Mouse (Mus musculus) E14TG2a.4 (cell line): Measurements from ENCODE around the gene Sdhb.

Source experiments
- H3K27me3 ChIP-seq: 2 replicates; pipeline ENCODE4 v1.6.1; 2014; ENCODE audit warnings: low read length, control low read depth; ENCODE audit not compliant: insufficient read depth
- H3K36me3 ChIP-seq: 2 replicates; pipeline ENCODE4 v1.6.1; 2014; ENCODE audit warnings: low read length, control low read depth; ENCODE audit not compliant: insufficient read depth
- H3K4me1 ChIP-seq: replicated peaks from 2 replicates; pipeline ENCODE4 v1.6.1; 2014; ENCODE audit warnings: low read depth, low read length, control low read depth
- H3K4me3 ChIP-seq: replicated peaks from 2 replicates; pipeline ENCODE4 v1.5.1; 2014; ENCODE audit warnings: mild to moderate bottlenecking, low read length
- H3K9me3 ChIP-seq: 2 replicates; pipeline ENCODE4 v1.6.1; 2014; ENCODE audit warnings: low read length, control low read depth
- CTCF ChIP-seq: conservative IDR thresholded peaks from 2 replicates; pipeline ENCODE4 v1.5.1; 2014; ENCODE audit warnings: low read length
- NANOG ChIP-seq: IDR thresholded peaks from 2 replicates; pipeline ENCODE4 v1.6.1; 2014; ENCODE audit warnings: borderline replicate concordance, low read length, mixed read lengths
- POU5F1 ChIP-seq: IDR thresholded peaks from 2 replicates; pipeline ENCODE4 v1.6.1; 2014; ENCODE audit warnings: low read length, borderline replicate concordance

The Sdhb gene

DNA sequence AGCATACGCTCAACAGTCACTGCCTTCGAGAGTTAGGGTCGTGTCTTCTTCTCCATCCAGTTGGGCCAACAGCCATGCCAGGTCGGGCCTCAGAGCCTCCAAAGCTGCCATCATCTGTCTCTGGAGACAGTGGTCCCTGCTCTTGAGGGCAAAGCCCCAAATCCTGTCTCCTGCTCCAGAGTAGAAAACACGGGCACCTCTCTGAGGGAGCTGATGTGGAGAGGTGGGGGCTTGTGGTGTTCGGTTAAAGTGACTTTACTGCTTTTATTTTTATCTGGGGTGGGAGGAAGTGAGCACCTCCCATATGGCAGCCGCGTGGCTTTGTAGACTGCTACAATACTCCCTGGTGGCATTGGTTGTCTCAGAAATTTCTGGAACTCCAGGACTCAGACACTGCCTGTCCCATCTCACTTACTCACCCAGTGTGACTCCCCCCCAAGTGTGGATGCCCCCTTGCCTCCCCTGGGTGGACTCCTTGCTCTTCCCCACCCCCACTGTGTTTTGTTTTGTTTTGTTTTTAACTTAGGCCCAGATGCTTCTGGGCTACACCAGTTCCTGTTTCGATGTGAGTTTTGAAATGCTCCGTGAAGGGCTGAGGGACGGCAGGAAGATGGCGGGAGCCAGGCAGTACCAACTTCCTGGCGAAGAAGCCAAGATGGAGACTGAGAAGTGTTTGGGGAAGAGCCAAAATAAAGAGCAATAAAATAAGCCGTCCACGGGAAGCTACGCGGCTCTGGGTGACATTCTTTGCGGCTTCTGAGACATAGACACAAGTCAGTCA, 9.0 kb upstream of the Sdhb start:
- Histone ChIP-seq H3K4me3 (no peak overlapping the region), H3K9me3 (no peaks in the 10 kb centered on the region), H3K27me3 (peaks cover 3% of the 10 kb centered on the region; the same call in 1 of the 2 replicates), H3K36me3 (no peaks in the 10 kb centered on the region), H3K4me1 (peaks cover 46% of the 10 kb centered on the region)
- TF ChIP-seq POU5F1 = no peak
- TF ChIP-seq CTCF = no peak
- no peak for TF ChIP-seq NANOG

DNA sequence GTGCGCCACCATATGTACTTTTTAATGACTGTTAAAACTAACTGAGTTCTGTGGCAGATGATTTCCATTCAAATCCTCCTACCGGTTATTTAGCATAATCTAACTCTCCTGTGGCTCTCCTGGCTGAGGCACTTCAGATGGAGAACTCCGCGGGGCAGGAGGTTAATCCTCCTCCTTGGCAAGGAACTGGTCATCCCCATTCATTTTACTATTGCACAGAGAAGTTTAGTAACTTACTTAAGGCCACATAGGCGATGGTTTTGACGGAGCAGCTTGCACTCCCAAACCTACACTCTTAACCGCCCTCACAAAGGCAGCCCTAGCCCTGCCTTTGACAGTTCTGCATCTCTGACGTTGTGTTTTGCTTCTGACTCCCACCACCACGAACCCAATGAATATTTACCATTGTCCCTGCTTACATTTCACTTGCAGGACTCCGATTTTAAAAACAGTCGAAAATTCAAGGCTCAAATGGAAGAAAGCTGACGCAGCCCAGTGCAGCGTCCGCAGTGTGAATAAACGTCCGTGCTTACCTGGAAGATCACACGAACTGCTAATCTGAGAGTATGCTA, 3.8 kb upstream of the Sdhb start:
- Histone ChIP-seq H3K27me3 (no peaks in the 10 kb centered on the region), H3K9me3 (no peaks in the 10 kb centered on the region), H3K4me1 (peaks cover 56% of the 10 kb centered on the region), H3K36me3 (no peaks in the 10 kb centered on the region), H3K4me3 (peak overlapping the region; percentile 69)
- TF ChIP-seq NANOG (no peak), CTCF (no peak), POU5F1 (no peak)

DNA sequence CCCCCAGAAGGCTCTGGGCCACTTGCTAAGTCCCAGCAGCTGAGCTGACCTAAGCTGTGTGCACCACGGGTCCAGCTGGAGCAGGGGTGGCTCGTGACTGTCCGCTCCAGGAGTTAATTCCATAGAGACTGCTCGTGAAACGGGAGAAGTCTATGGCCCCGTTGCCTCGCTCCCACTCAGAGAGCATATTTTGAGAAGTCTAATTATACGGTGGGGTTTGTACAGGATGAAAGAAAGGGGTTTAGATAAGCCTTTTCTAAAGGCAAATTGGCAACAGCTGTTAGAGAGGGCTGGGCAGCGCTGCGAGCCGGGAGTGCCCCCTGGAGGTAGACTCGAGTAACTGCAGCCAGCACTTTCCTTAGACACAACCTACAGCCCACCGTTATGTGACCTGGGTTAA, 3.3 kb upstream of the Sdhb start:
- Histone ChIP-seq H3K4me3 (peak overlapping the region; percentile 69), H3K36me3 (peaks cover 3% of the 10 kb centered on the region; the same call in 1 of the 2 replicates), H3K4me1 (peaks cover 56% of the 10 kb centered on the region), H3K27me3 (no peaks in the 10 kb centered on the region), H3K9me3 (no peaks in the 10 kb centered on the region)
- TF ChIP-seq CTCF = peak; percentile 98
- TF ChIP-seq NANOG = no peak

- TF ChIP-seq CTCF (no peak), POU5F1 (no peak), NANOG (no peak)
- Histone ChIP-seq H3K27me3 (no peaks in the 10 kb centered on the region), H3K4me3 (no peak overlapping the region), H3K36me3 (peaks cover 8% of the 10 kb centered on the region; the same call in 1 of the 2 replicates), H3K9me3 (no peaks in the 10 kb centered on the region), H3K4me1 (peaks cover 62% of the 10 kb centered on the region)
Measured at GRCm38 (mm10) chr4:140958319-140958718, 2.7 kb upstream of the Sdhb start.

DNA sequence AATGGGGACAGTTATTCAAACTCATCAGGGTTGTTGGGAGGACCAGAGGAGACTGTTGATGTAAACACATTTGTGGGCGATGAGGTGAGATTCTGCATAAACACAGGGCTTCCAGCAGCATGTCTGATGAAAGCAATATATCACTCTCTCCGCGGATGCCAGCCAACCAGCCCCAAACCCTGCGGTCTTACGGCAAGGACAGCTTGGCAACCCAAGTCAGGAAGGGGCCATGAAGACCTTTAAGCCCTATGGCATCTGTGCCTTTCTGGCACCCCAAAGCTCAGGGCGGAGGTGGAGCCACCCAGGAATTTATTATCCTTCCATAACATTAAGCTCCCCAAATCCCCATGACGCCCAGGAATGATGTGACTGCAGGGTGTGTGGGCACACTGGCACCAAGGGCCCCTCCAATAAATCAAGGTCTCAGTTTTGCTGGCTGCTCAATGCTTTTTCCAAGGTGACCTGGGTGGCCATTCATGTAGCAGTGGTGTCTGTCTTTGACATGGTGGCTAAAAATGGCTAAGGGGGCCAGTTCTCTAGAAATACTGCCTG, 1.8 kb upstream of the Sdhb start:
- Histone ChIP-seq H3K27me3 (no peaks in the 10 kb centered on the region), H3K36me3 (peaks cover 13% of the 10 kb centered on the region), H3K4me3 (peak overlapping the region; percentile 17; the same call in 1 of the 2 replicates)

DNA sequence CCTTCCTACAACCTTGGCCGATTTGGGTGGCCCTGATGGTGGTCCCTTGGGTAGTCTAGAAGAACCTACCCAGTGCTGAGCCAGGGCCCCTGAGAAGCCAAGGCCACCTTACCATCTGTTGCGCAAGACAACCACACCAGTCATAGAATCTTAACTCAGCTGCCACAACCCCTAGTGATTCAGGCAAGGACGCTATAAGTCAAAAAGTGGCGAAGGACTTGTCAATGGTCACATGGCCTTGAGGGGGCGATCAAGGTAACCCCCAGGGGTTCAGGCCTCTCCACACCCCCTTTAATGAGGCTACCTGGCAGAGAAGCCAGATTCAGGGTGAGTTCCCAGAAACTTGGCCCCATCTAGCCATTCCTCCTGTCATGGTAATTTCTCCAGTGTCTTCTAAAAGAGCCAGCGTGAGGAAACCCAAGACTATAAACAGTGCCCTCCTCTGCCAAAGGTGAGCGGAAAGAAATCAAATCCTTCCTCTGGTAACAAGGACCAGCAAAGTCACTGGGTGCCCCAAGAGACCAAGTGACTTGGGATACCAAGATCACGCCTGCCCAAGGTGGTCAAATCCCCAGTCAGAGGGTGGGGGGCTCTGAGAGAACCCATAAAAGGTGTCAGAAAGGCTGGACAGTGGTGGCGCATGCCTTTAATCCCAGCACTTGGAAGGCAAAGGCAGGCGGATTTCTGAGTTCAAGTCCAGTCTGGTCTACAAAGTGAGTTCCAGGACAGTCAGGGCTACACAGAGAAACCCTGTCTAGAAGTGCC, 1.1 kb upstream of the Sdhb start:
- H3K36me3 ChIP-seq = peaks cover 20% of the 10 kb centered on the region
- H3K4me1 ChIP-seq = peaks cover 76% of the 10 kb centered on the region
- H3K9me3 ChIP-seq = no peaks in the 10 kb centered on the region
- no peaks in the 10 kb centered on the region for H3K27me3 ChIP-seq
- TF ChIP-seq POU5F1 (no peak), NANOG (no peak), CTCF (no peak)
- H3K4me3 ChIP-seq = peak overlapping the region; percentile 17

More for the DNA sequence above, 1.8 kb upstream of the Sdhb start:
- TF ChIP-seq NANOG = no peak
- TF ChIP-seq POU5F1 = no peak
- Histone ChIP-seq H3K4me1 (peaks cover 69% of the 10 kb centered on the region), H3K9me3 (no peaks in the 10 kb centered on the region)

- TF ChIP-seq NANOG (no peak), CTCF (no peak), POU5F1 (no peak)
- H3K4me1 ChIP-seq = peaks cover 83% of the 10 kb centered on the region
- H3K27me3 ChIP-seq = no peaks in the 10 kb centered on the region
- H3K36me3 ChIP-seq = peaks cover 34% of the 10 kb centered on the region
- H3K9me3 ChIP-seq = no peaks in the 10 kb centered on the region
- peak overlapping the region; percentile 97 for H3K4me3 ChIP-seq
Measured at GRCm38 (mm10) chr4:140961467-140962206, 634 bp downstream of the Sdhb start.
